Mouse (Mus musculus) midbrain, embryonic 13.5 days (tissue): ENCODE measurements around the gene Lypd5. TPM values are rescaled to one million over a fixed set of nuclear protein-coding genes. Genes with fewer than 3 reads are reported as not detected.
A peak's percentile ranks its signal among the peaks of the same experiment; 100 is the strongest.
"Not testable (repeated sequence)": the region's sequence is repeated elsewhere in the genome, so short reads cannot be mapped to it uniquely, and the experiment has no call there.

Experiments
- ATAC-seq: fragments of 200-750 bp; cut with Nextera tagmentation; 2 replicates; pipeline ENCODE4 v1.8.0; 2017; ENCODE audit warnings: mild to moderate bottlenecking, moderate TSS enrichment, moderate library complexity
- H3K27ac ChIP-seq: fragments of 300-500 bp; sonication (generic); 2 replicates; pipeline ENCODE4 v1.5.1; 2015; ENCODE audit warnings: inconsistent platforms, mild to moderate bottlenecking, moderate library complexity
- H3K27me3 ChIP-seq: fragments of 300-500 bp; sonication (generic); 2 replicates; pipeline ENCODE4 v1.6.1; 2015; ENCODE audit warnings: mild to moderate bottlenecking, inconsistent platforms
- H3K36me3 ChIP-seq: fragments of 300-500 bp; sonication (generic); 2 replicates; pipeline ENCODE4 v1.6.1; 2015; ENCODE audit warnings: mild to moderate bottlenecking, inconsistent platforms
- H3K4me1 ChIP-seq: fragments of 300-500 bp; sonication (generic); replicated peaks from 2 replicates; pipeline ENCODE4 v1.6.1; 2015; ENCODE audit warnings: inconsistent platforms
- H3K4me2 ChIP-seq: fragments of 300-500 bp; sonication (generic); replicated peaks from 2 replicates; pipeline ENCODE4 v1.6.1; 2015; ENCODE audit warnings: moderate library complexity, mild to moderate bottlenecking, inconsistent platforms
- H3K4me3 ChIP-seq: fragments of 300-500 bp; sonication (generic); replicated peaks from 2 replicates; pipeline ENCODE4 v1.5.1; 2015; ENCODE audit warnings: mild to moderate bottlenecking, inconsistent platforms
- H3K9ac ChIP-seq: fragments of 300-500 bp; sonication (generic); replicated peaks from 2 replicates; pipeline ENCODE4 v1.6.1; 2015; ENCODE audit warnings: mild to moderate bottlenecking, inconsistent platforms
- H3K9me3 ChIP-seq: fragments of 300-500 bp; sonication (generic); 2 replicates; pipeline ENCODE4 v1.6.1; 2016; ENCODE audit warnings: mild to moderate bottlenecking, inconsistent platforms
- WGBS: fragments of 180-500 bp; shearing (Covaris S2); methylation state at CpG from one replicate; pipeline ENCODE4 v1.1.7; 2015; 5-methylcytosine and 5-hydroxymethylcytosine counted together
- polyA plus RNA-seq: library from polyadenylated mRNA; unstranded; fragments of >200 nt; fragmentation: Nextera tagmentation; extraction: Ambion mirVana; gene quantifications from 2 replicates; pipeline ENCODE4 v1.2.1, GENCODE M21; 2015

The Lypd5 gene
- polyA plus RNA-seq, 1 experiment from 2014 or later: not detected

- Histone ChIP-seq H3K9me3 (no peaks in the 10 kb centered on the region), H3K4me3 (no peak overlapping the region), H3K27me3 (no peaks in the 10 kb centered on the region), H3K4me1 (no peaks in the 10 kb centered on the region), H3K36me3 (no peaks in the 10 kb centered on the region), H3K9ac (no peak overlapping the region), H3K27ac (no peak overlapping the region), H3K4me2 (no peak overlapping the region)
- 71% methylated on average over 7 of the region's 7 CpGs for WGBS
- no peak for ATAC-seq
Measured at GRCm38 (mm10) chr7:24390512-24390911, 41.5 kb downstream of the Lypd5 start.

GRCm38 (mm10) chr7:24391077-24391476 is 42.1 kb downstream of the Lypd5 start:
- H3K9me3 ChIP-seq: no peaks in the 10 kb centered on the region
- 61% methylated on average over 5 of the region's 5 CpGs for WGBS
- ATAC-seq: no peak
- H3K4me2 ChIP-seq: no peak overlapping the region
- no peak overlapping the region for H3K9ac ChIP-seq
- no peaks in the 10 kb centered on the region for H3K27me3 ChIP-seq
- H3K36me3 ChIP-seq: no peaks in the 10 kb centered on the region
- no peak overlapping the region for H3K27ac ChIP-seq
- H3K4me3 ChIP-seq: no peak overlapping the region
- no peaks in the 10 kb centered on the region for H3K4me1 ChIP-seq

- no peaks in the 10 kb centered on the region for H3K9me3 ChIP-seq
- 73% methylated on average over 2 of the region's 2 CpGs for WGBS
- H3K4me2 ChIP-seq: no peak overlapping the region
- no peak overlapping the region for H3K27ac ChIP-seq
- H3K36me3 ChIP-seq: no peaks in the 10 kb centered on the region
- no peak for ATAC-seq
- no peak overlapping the region for H3K4me3 ChIP-seq
- H3K4me1 ChIP-seq: no peaks in the 10 kb centered on the region
- no peak overlapping the region for H3K9ac ChIP-seq
- H3K27me3 ChIP-seq: no peaks in the 10 kb centered on the region
Measured at GRCm38 (mm10) chr7:24391687-24392086, 42.7 kb downstream of the Lypd5 start.

GRCm38 (mm10) chr7:24394054-24394453 is 45.1 kb downstream of the Lypd5 start:
- no peaks in the 10 kb centered on the region for H3K27me3 ChIP-seq
- ATAC-seq: no peak
- H3K27ac ChIP-seq: no peak overlapping the region
- H3K4me2 ChIP-seq: no peak overlapping the region
- no peak overlapping the region for H3K4me3 ChIP-seq
- no peaks in the 10 kb centered on the region for H3K9me3 ChIP-seq
- H3K36me3 ChIP-seq: no peaks in the 10 kb centered on the region
- 87% methylated on average over 3 of the region's 3 CpGs for WGBS
- no peak overlapping the region for H3K9ac ChIP-seq
- H3K4me1 ChIP-seq: no peaks in the 10 kb centered on the region

- no peaks in the 10 kb centered on the region for H3K27me3 ChIP-seq
- no peak overlapping the region for H3K27ac ChIP-seq
- H3K9me3 ChIP-seq: no peaks in the 10 kb centered on the region
- no peak for ATAC-seq
- no peak overlapping the region for H3K4me2 ChIP-seq
- H3K4me1 ChIP-seq: no peaks in the 10 kb centered on the region
- H3K9ac ChIP-seq: no peak overlapping the region
- WGBS: 85% methylated on average over 15 of the region's 15 CpGs
- no peak overlapping the region for H3K4me3 ChIP-seq
- H3K36me3 ChIP-seq: no peaks in the 10 kb centered on the region
Measured at GRCm38 (mm10) chr7:24394475-24395161, 45.6 kb downstream of the Lypd5 start.

GRCm38 (mm10) chr7:24396832-24397231 is 47.8 kb downstream of the Lypd5 start:
- no peaks in the 10 kb centered on the region for H3K36me3 ChIP-seq
- no peaks in the 10 kb centered on the region for H3K9me3 ChIP-seq
- no peak overlapping the region for H3K4me2 ChIP-seq
- H3K4me1 ChIP-seq: peaks cover 11% of the 10 kb centered on the region
- H3K4me3 ChIP-seq: no peak overlapping the region
- no peak overlapping the region for H3K27ac ChIP-seq
- 79% methylated on average over 11 of the region's 11 CpGs for WGBS
- ATAC-seq: no peak
- no peak overlapping the region for H3K9ac ChIP-seq
- no peaks in the 10 kb centered on the region for H3K27me3 ChIP-seq

- Histone ChIP-seq H3K27ac (no peak overlapping the region), H3K9ac (no peak overlapping the region), H3K4me3 (no peak overlapping the region), H3K4me1 (peaks cover 11% of the 10 kb centered on the region), H3K4me2 (no peak overlapping the region; the same call in 1 of the 2 replicates), H3K36me3 (peaks cover 15% of the 10 kb centered on the region), H3K27me3 (no peaks in the 10 kb centered on the region), H3K9me3 (no peaks in the 10 kb centered on the region)
- WGBS: 95% methylated on average over 8 of the region's 8 CpGs
- no peak for ATAC-seq
Measured at GRCm38 (mm10) chr7:24398364-24398913, 49.4 kb downstream of the Lypd5 start.

- H3K36me3 ChIP-seq: peaks cover 25% of the 10 kb centered on the region
- peak within 1 kb of the TSS; percentile 98 for H3K27ac ChIP-seq
- peak within 1 kb of the TSS; percentile 74 for H3K9ac ChIP-seq
- no peaks in the 10 kb centered on the region for H3K27me3 ChIP-seq
- H3K9me3 ChIP-seq: no peaks in the 10 kb centered on the region
- H3K4me1 ChIP-seq: peaks cover 11% of the 10 kb centered on the region
- ATAC-seq: peak; percentile 96
- peak within 1 kb of the TSS; percentile 62 for H3K4me3 ChIP-seq
- WGBS: 2% methylated on average over 66 of the region's 66 CpGs
- peak within 1 kb of the TSS; percentile 59 for H3K4me2 ChIP-seq
Measured at GRCm38 (mm10) chr7:24399256-24400081, 50.5 kb downstream of the Lypd5 start, which contains the start of gene Smg9. Smg9 (plus strand) TSS chr7:24399619.

- Histone ChIP-seq H3K4me3 (peak overlapping the region; percentile 62), H3K9ac (peak overlapping the region; percentile 74), H3K36me3 (peaks cover 31% of the 10 kb centered on the region), H3K4me1 (peaks cover 11% of the 10 kb centered on the region), H3K27ac (peak overlapping the region; percentile 98), H3K27me3 (no peaks in the 10 kb centered on the region), H3K4me2 (peak overlapping the region; percentile 59), H3K9me3 (no peaks in the 10 kb centered on the region)
- 18% methylated on average over 3 of the region's 3 CpGs for WGBS
- no peak for ATAC-seq
Measured at GRCm38 (mm10) chr7:24400082-24400452, 51.1 kb downstream of the Lypd5 start.

GRCm38 (mm10) chr7:24400489-24400888 is 51.5 kb downstream of the Lypd5 start:
- peaks cover 11% of the 10 kb centered on the region for H3K4me1 ChIP-seq
- H3K36me3 ChIP-seq: peaks cover 35% of the 10 kb centered on the region
- not testable (repeated sequence) for ATAC-seq, H3K27ac ChIP-seq, H3K27me3 ChIP-seq, H3K9me3 ChIP-seq, H3K9ac ChIP-seq
- H3K4me2 ChIP-seq: peak overlapping the region; percentile 59
- H3K4me3 ChIP-seq: peak overlapping the region; percentile 62
- 93% methylated on average over 4 of the region's 4 CpGs for WGBS

GRCm38 (mm10) chr7:24402851-24403250 is 53.9 kb downstream of the Lypd5 start:
- 98% methylated on average over 9 of the region's 9 CpGs for WGBS

More at GRCm38 (mm10) chr7:24402851-24403250, 53.9 kb downstream of the Lypd5 start:
- ATAC-seq: no peak
- no peak overlapping the region for H3K4me2 ChIP-seq
- H3K9ac ChIP-seq: no peak overlapping the region
- H3K36me3 ChIP-seq: peaks cover 53% of the 10 kb centered on the region
- no peak overlapping the region for H3K4me3 ChIP-seq
- H3K9me3 ChIP-seq: no peaks in the 10 kb centered on the region
- no peak overlapping the region for H3K27ac ChIP-seq
- H3K27me3 ChIP-seq: no peaks in the 10 kb centered on the region
- H3K4me1 ChIP-seq: peaks cover 19% of the 10 kb centered on the region
